Mouse (Mus musculus): ENCODE data around the gene 4930455H04Rik.

Gene 4930455H04Rik

DNA sequence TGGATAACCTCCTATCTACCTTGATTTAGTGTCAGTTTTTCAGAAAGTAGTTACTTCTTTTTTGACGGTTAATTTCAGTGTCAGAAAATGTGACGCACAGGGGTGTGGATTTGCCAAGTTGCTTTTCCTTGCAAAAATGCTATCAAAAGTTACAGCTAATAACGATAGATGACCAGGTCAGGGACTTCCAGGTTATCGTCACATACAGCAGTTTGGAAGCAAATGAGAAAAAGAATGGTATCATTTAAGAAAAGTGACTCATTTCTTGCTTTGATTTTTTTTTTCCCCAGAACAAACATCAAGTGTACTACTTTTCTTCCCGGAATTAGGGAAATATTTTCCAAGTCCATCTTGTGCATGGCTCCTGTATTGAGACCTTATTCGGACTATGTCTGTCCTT is 631 bp upstream of the 4930455H04Rik start:
- no peak for DNase-seq

DNA sequence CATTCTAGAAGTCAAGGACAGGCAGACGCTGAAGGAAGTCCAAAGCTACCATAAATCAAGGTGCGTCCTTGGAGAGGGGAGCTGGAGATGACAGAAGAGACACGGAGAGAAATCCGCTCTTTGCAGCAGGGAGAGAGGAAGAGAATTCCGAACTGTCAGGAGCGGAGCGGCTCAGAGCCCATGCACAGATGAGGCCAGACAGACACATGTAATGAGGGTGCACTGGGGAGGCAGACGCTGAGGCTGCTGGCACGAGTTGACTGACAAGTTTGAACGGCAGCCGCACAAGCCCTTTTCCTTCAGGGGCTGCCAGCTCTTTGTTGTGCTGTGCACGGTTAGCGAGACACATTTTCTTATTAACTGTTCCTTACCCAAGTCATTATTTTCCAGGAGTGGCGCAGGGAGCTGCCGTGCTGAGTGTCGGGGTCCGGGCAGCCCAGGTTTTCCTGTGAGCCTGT is 502 bp downstream of the 4930455H04Rik start, which contains the start of gene Palmd:
TSS of gene Palmd (minus strand) at position 448 of the 458 bp plus-strand sequence.
- no peak for DNase-seq

DNA sequence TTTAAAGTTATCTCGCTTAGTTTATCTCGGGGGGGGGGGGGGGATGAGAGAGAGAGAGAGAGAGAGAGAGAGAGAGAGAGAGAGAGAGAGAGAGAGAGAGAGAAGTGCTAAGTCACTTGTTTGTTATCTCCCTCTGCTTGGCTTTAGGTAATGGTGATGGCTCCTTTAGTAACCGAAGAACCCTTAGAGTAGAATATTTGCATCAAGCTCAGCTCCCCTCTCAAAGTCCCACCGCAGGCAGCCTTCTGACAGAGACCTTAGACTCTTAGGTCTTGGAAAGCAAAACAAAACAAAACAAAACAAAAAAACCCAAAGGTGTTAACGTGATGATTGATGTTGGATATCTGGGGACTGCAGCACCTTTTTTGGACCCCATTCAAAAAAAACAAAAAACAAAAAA is 936 bp downstream of the 4930455H04Rik start:
- no peak for DNase-seq

GRCm38 (mm10) chr3:116969786-116970185 is 1.7 kb downstream of the 4930455H04Rik start:
- DNase-seq = no peak

- DNase-seq = no peak
Measured at GRCm38 (mm10) chr3:116981811-116982575, 13.9 kb downstream of the 4930455H04Rik start.

GRCm38 (mm10) chr3:116985042-116985455 is 17.0 kb downstream of the 4930455H04Rik start:
- DNase-seq = no peak

DNA sequence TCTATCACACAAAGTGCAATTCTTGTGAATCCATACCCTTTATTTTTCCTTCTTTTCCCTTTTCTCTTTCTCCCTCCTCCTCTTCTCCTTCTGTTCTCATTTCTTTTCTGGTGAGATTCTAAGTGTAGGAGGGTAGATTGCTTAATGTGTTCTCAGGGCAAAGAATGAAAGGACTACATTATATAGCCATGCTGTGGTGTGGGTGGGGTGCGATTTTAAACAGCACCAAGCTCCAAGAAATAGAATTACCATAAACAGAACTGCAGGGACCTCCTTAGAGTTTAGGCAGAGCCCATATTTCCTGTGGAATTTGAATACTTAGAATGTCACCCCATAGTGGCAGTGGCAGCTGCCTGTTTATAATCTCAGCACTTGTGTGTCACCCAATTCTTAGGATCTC is 17.7 kb downstream of the 4930455H04Rik start:
- no peak for DNase-seq

DNA sequence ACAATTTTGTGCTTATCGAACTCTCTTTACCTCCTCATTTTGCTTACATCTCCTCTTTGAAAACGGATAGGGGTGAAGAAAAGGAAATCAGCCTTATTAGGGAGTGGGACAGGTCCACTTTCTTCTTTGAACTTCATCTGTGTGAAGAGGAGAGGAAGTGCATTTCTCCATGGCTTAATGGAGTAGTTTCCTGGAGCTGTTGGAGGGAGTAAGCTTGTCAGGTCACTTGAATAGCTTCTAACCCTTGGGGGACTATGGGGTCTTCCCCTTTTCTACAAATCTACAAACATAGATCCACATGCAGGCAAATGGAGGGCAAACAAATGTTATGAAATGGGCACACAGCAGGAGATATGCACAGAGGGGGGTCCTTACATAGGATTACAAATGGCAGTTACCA is 18.4 kb downstream of the 4930455H04Rik start:
- DNase-seq = no peak

- DNase-seq = no peak
Measured at GRCm38 (mm10) chr3:116988221-116988620, 20.2 kb downstream of the 4930455H04Rik start.

- no peak for DNase-seq
Measured at GRCm38 (mm10) chr3:116991180-116991579, 23.1 kb downstream of the 4930455H04Rik start.

- DNase-seq = no peak
Measured at GRCm38 (mm10) chr3:116993011-116993410, 24.9 kb downstream of the 4930455H04Rik start.

DNA sequence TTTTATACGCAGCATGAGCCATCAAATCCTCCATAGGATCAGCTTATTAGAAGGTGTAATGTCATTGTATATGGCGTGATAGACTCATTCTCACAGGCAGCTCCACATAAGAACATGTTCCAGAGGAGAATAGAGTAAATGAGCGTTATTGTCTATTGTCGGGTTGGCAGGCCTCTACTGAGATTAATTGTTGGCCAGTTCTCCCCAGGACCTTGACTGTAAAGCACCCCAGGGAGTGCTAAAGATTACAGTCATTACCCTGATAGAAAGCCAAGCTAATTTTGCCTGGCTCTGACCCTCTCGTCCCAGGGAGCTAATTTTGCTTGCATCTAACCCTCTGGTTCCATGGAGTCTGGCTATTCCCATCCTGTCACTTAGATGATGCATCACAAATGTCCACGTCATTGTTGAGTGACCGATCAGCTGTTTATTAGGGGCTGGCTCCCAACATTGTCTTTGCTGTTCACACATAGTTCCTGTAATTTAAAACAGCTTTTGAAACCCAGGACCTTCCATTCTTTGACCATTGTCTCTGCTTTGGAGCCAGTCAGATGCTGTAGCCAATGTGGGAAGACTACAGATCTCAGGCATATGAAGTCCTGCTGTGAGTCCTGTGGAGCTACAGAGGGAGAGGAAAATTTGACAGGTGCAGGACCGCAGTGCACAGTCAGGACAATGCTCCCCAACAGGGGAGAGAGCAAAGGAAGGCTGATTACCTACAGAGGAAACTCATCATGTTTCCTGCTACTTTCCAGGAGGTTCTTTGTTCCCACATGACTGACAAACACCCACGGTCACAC is 33.8 kb downstream of the 4930455H04Rik start:
- no peak for DNase-seq

DNA sequence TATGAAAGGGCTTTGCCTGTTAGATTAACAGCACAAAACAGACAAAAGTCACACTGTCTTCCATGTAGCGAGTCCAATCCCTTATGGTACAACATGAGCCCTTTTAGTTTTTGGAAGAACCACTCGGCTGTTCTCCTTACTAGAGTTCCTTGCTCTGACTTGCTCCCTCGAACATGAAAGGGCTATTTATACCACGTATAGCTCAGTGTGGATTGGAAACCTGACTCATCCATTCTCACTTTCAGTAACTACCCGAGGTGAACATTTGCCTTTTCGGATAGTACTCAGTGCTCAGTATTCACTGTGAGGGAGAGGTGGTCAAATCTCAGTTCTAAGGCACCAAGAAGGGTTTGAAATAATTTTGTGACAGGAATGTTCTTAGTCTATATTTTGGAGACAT is 35.3 kb downstream of the 4930455H04Rik start:
- no peak for DNase-seq

DNA sequence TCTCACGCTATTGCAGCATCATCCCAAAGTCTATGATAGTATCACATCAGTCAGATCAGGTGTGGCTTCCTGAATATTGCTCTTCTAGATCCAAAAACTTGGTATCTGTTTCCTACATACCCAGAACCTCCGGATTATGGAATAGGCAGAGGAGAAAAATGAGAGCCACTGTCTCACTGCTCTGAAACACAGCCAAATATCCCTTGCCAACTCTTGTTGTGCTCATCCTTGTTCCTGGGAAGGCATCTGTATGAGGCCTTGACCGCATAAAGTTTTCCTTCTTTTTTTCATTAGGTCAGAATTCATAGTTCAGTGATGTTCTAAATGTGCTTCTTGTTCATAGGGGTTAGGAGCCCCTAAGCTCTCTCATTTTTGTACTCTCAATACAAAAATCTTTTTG is 38.6 kb downstream of the 4930455H04Rik start:
- no peak for DNase-seq

DNA sequence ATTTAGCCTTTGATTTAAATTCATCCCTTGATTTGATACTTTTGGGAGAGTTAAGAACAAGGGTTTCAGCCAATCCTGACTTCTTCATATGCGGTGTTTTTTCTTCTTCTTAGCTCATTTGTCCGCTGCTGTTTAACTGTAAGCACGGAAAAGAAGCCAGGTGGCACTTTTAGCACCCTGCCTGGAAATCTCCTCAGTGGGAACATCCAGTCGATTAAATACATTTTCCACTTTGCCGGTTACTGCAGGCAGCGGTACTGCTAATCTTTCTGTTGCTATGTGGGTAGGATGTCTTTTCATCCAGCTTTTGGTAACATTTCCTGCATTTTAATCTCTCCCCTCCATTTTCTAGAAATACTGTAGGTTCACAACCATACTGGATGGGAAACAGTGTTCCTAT is 39.3 kb downstream of the 4930455H04Rik start:
- no peak for DNase-seq

GRCm38 (mm10) chr3:117010182-117010581 is 42.1 kb downstream of the 4930455H04Rik start:
- no peak for DNase-seq

GRCm38 (mm10) chr3:117020319-117020718 is 52.3 kb downstream of the 4930455H04Rik start:
- DNase-seq = no peak

- no peak for DNase-seq
Measured at GRCm38 (mm10) chr3:117021907-117022306, 53.8 kb downstream of the 4930455H04Rik start.

- no peak for DNase-seq
Measured at GRCm38 (mm10) chr3:117024111-117024510, 56.0 kb downstream of the 4930455H04Rik start.

DNA sequence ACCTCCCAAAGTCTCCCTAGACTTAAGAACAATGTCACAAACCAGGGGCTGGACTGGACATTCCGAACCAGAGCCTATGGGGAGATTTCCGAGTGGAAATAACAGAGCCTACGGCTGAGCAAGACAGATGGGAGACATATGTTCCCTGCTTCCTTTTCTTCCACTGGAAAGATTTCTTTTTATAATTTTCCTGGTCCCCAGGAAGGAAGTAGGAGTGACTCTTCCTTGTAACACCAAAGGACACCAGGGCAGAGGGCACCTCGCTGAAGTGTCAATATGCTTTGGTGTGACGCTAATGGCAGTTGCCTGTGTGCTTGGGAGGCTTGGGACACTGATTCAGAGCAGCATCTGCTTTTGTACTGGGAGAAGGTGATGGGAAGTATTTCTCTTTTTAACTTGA is 56.5 kb downstream of the 4930455H04Rik start:
- no peak for DNase-seq

DNA sequence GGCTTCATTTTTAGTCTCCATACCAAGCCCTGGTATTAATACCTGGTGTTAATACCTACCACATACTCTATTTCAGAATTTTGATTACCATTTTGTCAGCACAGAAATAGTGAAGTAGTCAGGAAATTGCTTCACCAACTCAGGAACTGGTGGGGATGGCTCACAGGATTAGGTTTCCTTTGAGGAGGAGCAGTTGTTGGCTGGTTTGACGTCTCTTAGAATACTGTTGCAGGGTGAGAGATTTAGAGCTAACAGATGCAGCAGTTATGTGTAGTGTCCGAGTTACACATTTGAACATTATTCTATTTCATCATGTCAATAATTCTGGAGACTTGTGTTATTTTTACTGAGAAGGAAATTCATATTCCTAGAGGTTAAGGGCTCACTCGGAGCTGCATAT is 57.4 kb downstream of the 4930455H04Rik start:
- DNase-seq = no peak

Data from thymus, adult 18-20 months (tissue).